Mouse (Mus musculus) embryonic facial prominence, embryonic 11.5 days (tissue): Measurements from ENCODE around the gene Cpox. TPM values are rescaled to one million over a fixed set of nuclear protein-coding genes. Genes with fewer than 3 reads are reported as not detected.

Source experiments
- ATAC-seq: fragments of 200-750 bp; cut with Nextera tagmentation; replicated peaks from 2 replicates; pipeline ENCODE4 v1.8.0; 2017; ENCODE audit warnings: low read depth; ENCODE audit not compliant: insufficient number of reproducible peaks, low FRiP score, low TSS enrichment
- DNase-seq: peaks from one replicate; pipeline ENCODE4 v3.0.0-alpha.2; 2015; ENCODE audit warnings: low spot score
- H3K27ac ChIP-seq: fragments of 300-500 bp; sonication (generic); replicated peaks from 2 replicates; pipeline ENCODE4 v1.5.1; 2014; ENCODE audit warnings: mild to moderate bottlenecking, low read depth, low read length, control low read depth
- H3K27me3 ChIP-seq: fragments of 300-500 bp; sonication (generic); 2 replicates; pipeline ENCODE4 v1.6.1; 2014; ENCODE audit warnings: mild to moderate bottlenecking, low read length, moderate library complexity, mixed read lengths; ENCODE audit not compliant: control insufficient read depth, insufficient read depth
- H3K36me3 ChIP-seq: fragments of 300-500 bp; sonication (generic); replicated peaks from 2 replicates; pipeline ENCODE4 v1.6.1; 2014; ENCODE audit warnings: low read depth, mild to moderate bottlenecking, low read length, moderate library complexity, mixed read lengths; ENCODE audit not compliant: control insufficient read depth, insufficient read depth
- H3K4me1 ChIP-seq: fragments of 300-500 bp; sonication (generic); 2 replicates; pipeline ENCODE4 v1.6.1; 2014; ENCODE audit warnings: low read length, mixed read lengths; ENCODE audit not compliant: control insufficient read depth, insufficient read depth
- H3K4me2 ChIP-seq: fragments of 300-500 bp; sonication (generic); 2 replicates; pipeline ENCODE4 v1.6.1; 2014; ENCODE audit warnings: low read depth, mild to moderate bottlenecking, control low read depth, low read length, moderate library complexity
- H3K4me3 ChIP-seq: fragments of 300-500 bp; sonication (generic); 2 replicates; pipeline ENCODE4 v1.5.1; 2014; ENCODE audit warnings: low read depth, low read length, control low read depth
- H3K9ac ChIP-seq: fragments of 300-500 bp; sonication (generic); replicated peaks from 2 replicates; pipeline ENCODE4 v1.6.1; 2014; ENCODE audit warnings: mild to moderate bottlenecking, control low read depth, low read length
- H3K9me3 ChIP-seq: fragments of 300-500 bp; sonication (generic); replicated peaks from 2 replicates; pipeline ENCODE4 v1.6.1; 2016; ENCODE audit warnings: mild to moderate bottlenecking, low read length, inconsistent platforms, mixed read lengths; ENCODE audit not compliant: control insufficient read depth
- WGBS: fragments of 180-500 bp; shearing (Covaris S2); extraction: QIAGEN DNeasy Blood & Tissue Kit; methylation state at CpG from one replicate; pipeline ENCODE4 v1.1.7; 2014; 5-methylcytosine and 5-hydroxymethylcytosine counted together
- polyA plus RNA-seq: library from polyadenylated mRNA; unstranded; fragments of >200 nt; fragmentation: Nextera tagmentation; extraction: Ambion mirVana; gene quantifications from 2 replicates; pipeline ENCODE4 v1.2.1, GENCODE M21; 2014

The Cpox gene
- polyA plus RNA-seq, 1 experiment from 2014 or later, result 22.0 TPM

DNA sequence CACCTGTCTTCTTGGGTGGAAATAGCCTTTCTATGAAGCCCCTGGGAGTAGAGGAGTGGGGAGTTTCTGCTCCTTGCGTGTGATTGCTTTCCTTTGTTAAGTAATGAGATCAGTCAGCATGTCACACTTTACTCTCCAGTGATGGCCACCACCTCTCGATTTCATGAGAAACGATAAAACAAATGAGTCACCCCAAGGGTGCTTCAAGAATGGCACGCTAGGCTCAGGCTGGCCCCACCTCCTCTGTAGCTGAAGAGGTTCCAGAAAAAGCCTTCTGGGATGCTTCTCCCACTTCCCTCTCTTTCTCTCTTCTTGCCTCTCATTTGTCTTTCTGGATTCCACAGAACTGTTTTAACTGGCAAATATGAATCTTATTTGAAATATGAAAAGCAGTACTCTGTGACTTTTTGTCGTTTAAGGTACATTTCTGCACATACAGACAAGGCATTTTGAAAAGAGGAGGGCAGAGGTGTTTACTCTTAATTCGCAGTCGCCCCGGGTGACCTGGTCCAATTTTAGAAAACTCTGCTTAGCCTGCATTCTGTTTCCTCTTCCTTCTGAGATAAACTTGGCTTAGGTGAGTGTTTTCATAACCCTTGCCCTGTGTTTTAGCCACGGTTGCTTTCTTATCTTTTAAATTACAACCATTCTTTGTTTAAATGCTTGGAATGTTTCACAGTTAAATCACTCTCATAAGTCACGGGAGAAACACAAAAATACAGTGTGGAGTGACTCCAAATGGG lies 33.5 kb downstream of the Cpox start:
- Histone ChIP-seq H3K4me1 (no peaks in the 10 kb centered on the region; the same call in 1 of the 2 replicates), H3K9me3 (no peaks in the 10 kb centered on the region), H3K9ac (no peak overlapping the region), H3K27me3 (no peaks in the 10 kb centered on the region), H3K4me3 (no peak overlapping the region), H3K4me2 (no peak overlapping the region), H3K27ac (no peak overlapping the region), H3K36me3 (no peaks in the 10 kb centered on the region)
- ATAC-seq (no peak), DNase-seq (no peak)
- WGBS, result 34% methylated on average over 10 of the region's 10 CpGs

DNA sequence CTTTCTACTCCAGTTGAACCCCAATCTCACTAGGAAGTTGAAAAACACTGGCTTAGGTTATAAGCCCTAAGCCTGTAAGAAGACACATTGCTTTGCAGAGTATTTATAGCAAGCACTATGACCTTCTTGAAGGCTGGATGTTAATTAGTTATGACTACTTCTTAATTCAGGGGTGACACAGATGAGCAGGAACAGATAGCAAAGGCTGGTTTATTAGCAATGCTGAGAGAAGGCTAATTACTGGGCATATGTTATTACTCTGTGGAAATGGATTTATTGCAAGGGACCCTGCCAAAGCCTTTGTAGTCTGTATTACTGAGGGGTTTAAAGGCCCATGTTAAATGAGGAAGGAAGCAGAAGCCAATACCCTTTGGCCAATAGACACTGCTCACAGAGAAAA lies 34.9 kb downstream of the Cpox start:
- Histone ChIP-seq H3K4me2 (no peak overlapping the region), H3K9ac (no peak overlapping the region), H3K9me3 (no peaks in the 10 kb centered on the region), H3K4me3 (no peak overlapping the region), H3K36me3 (no peaks in the 10 kb centered on the region), H3K27ac (no peak overlapping the region), H3K27me3 (no peaks in the 10 kb centered on the region), H3K4me1 (no peaks in the 10 kb centered on the region; the same call in 1 of the 2 replicates)
- DNase-seq, result no peak
- no peak for ATAC-seq

DNA sequence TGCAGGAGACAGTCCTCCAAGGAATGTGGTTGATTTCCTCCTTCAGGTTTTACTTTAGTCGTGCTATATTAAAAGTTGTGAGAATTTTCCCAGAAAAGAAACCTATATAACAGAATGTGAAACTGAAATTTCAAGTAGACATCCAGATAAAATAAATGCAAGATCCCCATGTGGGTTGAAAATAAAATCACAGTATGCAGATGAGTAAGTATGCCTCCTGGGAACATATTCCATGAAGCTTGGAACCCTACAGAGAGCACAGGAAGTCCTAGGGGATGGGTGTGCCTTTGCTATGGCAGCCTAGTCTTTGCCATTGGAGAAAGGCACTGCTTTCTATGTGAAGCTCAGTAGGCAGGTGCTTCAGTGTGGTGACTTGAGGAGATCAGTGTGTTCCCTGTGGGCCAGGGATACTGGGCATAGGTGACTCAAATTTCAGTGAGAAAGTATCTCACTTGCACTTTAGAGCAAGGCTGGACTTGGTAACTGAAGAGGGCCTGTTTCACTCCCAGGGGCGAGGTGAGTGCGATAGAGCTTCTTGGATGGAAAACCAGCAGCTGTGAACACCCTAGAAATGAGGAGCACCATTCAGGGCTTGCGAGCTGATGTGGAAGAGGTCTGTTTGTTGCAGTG lies 37.3 kb downstream of the Cpox start:
- ATAC-seq (no peak), DNase-seq (no peak)
- Histone ChIP-seq H3K27ac (no peak overlapping the region), H3K4me3 (no peak overlapping the region), H3K36me3 (no peaks in the 10 kb centered on the region), H3K27me3 (no peaks in the 10 kb centered on the region), H3K9me3 (no peaks in the 10 kb centered on the region), H3K9ac (no peak overlapping the region), H3K4me2 (no peak overlapping the region), H3K4me1 (no peaks in the 10 kb centered on the region; the same call in 1 of the 2 replicates)
- 90% methylated on average over 4 of the region's 4 CpGs for WGBS

DNA sequence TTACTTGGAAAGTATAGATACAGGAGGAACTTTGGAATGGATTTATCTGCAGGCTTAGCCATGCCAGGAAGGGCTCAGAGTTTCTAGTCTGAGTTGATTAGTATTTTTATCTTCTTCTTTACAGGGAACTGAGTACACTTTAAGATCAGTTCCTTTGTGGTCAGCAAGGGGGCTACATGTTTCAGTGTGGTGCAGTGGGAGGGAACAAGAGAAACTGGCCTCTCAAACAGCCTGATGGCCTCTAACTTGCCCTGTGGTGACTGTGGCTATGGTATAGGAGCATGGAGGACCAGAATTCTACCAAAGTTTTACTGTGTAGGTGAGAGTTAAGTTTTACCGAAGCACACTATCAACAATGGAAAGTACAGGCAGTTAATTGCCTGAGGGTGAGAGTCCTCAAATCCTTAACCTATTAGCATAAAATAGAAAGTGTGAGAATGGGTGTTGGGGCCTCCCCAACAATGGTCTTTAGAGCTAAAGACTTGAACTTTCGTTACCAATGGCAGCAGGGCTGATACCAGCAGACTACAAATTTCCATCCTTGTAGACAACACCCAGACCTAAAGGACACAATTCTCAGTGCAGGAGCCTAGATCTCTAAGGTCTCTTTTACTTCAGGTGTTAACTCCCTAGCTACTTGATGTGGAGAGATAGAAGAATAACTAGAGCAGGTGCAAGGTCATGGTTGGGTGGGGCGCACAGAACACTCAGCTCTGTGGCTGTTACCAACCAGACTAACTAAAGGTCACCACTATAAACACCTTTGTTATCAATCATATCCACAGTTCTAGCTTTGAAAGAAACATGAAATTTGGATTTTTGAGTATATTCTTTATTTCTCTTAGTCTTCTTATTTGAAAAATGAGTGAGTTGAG lies 38.7 kb downstream of the Cpox start:
- Histone ChIP-seq H3K4me2 (no peak overlapping the region), H3K4me1 (no peaks in the 10 kb centered on the region), H3K36me3 (no peaks in the 10 kb centered on the region), H3K27ac (no peak overlapping the region), H3K4me3 (no peak overlapping the region), H3K9me3 (no peaks in the 10 kb centered on the region), H3K9ac (no peak overlapping the region), H3K27me3 (no peaks in the 10 kb centered on the region)
- WGBS, result 83% methylated on average over 3 of the region's 3 CpGs
- no peak for ATAC-seq
- DNase-seq, result no peak

DNA sequence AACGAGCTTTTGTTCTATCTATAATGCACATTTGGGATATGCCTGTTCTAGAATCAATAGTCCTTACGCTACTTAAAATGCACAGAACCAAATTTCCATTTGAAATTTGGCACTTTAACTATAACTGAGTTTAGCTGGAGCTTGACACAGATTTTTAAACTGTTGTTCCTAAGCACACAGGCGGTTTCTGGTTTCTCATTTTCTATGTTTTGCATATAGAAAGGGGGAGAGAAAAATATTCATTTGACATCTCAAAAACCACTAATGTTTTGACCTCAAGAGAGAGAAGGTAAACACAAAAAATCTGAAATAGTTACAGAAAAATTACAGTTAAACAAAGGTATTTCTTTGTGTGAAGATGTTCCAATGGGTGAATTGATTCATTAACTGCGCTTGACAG lies 39.4 kb downstream of the Cpox start:
- Histone ChIP-seq H3K27ac (no peak overlapping the region), H3K36me3 (no peaks in the 10 kb centered on the region), H3K4me3 (no peak overlapping the region), H3K9ac (no peak overlapping the region), H3K4me2 (no peak overlapping the region), H3K9me3 (no peaks in the 10 kb centered on the region), H3K4me1 (no peaks in the 10 kb centered on the region), H3K27me3 (no peaks in the 10 kb centered on the region)
- 72% methylated on average over 4 of the region's 4 CpGs for WGBS
- no peak for DNase-seq
- no peak for ATAC-seq

DNA sequence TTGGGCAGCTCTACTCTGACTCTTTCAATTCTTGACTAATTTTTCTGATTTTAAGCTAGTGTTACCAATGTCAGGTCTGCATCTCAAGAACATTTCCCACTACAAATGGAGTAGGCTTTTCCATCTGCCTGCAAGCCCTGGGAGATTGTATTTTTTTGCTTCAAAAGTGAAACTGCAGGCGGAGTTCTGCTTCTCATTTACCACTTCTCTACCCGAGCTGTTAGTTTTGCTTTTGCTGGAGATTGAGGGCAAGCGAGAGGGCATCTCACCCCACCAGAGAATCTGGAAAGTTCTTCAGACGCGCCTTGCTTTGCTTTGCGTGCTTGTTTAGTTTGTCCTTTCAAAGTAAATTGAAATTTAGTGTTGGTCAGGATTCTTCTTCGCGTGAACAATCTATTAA lies 42.1 kb downstream of the Cpox start:
- no peaks in the 10 kb centered on the region for H3K27me3 ChIP-seq
- ATAC-seq (no peak), DNase-seq (no peak)
- no peak overlapping the region for H3K27ac ChIP-seq
- no peak overlapping the region for H3K9ac ChIP-seq
- no peak overlapping the region for H3K4me3 ChIP-seq
- H3K36me3 ChIP-seq, result no peaks in the 10 kb centered on the region
- H3K4me2 ChIP-seq, result no peak overlapping the region
- H3K4me1 ChIP-seq, result no peaks in the 10 kb centered on the region
- H3K9me3 ChIP-seq, result no peaks in the 10 kb centered on the region
- WGBS, result 63% methylated on average over 8 of the region's 8 CpGs

DNA sequence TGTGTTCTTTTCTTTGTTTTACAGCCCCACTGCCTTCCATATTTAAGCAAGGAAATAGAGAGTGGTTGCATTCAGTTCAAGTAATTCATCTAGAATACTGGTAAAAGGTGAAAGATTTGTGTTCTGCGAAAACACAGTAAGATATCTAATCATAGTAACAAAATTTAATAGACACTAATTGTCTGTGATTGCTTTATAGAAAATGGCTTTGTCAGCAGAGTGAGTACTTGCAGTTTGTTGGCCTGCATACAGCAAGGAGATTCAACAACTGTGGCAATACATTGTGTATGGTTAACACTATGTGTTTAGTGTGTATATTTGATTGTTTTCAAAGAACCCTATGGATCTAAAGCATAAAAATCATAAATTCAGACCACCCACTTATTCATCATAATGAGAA lies 43.0 kb downstream of the Cpox start:
- Histone ChIP-seq H3K27me3 (no peaks in the 10 kb centered on the region), H3K9ac (no peak overlapping the region), H3K27ac (no peak overlapping the region), H3K4me3 (no peak overlapping the region), H3K9me3 (no peaks in the 10 kb centered on the region), H3K36me3 (no peaks in the 10 kb centered on the region), H3K4me2 (no peak overlapping the region), H3K4me1 (no peaks in the 10 kb centered on the region)
- DNase-seq (no peak), ATAC-seq (no peak)
- 95% methylated on average over 1 of the region's 1 CpGs for WGBS

DNA sequence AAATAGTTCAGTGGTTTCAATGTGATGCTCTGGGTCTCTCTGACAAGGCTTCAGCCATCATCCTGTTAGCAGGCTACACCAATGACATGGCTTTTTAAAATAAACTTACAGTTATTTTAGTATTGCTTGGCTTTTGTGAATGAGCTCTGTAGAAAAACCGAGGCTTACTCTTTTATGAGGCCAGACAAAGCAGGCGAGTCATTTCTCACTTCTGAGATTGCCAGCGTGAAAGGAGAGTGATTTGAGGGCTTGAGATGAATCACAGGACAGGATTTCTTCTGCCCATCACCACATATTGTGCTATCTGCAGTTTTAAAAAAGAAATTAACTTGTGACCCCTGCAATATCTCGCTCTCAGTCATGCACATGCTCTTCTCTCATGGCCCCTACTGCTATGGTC lies 44.9 kb downstream of the Cpox start:
- H3K4me2 ChIP-seq, result no peak overlapping the region
- no peaks in the 10 kb centered on the region for H3K9me3 ChIP-seq
- ATAC-seq (no peak), DNase-seq (no peak)
- WGBS, result 69% methylated on average over 4 of the region's 4 CpGs
- H3K4me1 ChIP-seq, result no peaks in the 10 kb centered on the region
- no peak overlapping the region for H3K27ac ChIP-seq
- H3K9ac ChIP-seq, result no peak overlapping the region
- no peak overlapping the region for H3K4me3 ChIP-seq
- H3K27me3 ChIP-seq, result no peaks in the 10 kb centered on the region
- no peaks in the 10 kb centered on the region for H3K36me3 ChIP-seq
